Mouse (Mus musculus) erythroid progenitor cell, adult 5-6 weeks (primary cell): ENCODE results near the gene Babam2. TPM values are rescaled to one million over a fixed set of nuclear protein-coding genes. Genes with fewer than 3 reads are reported as not detected.

Source experiments
- ATAC-seq: replicated peaks from 2 replicates; pipeline ENCODE4 v1.8.0; 2016; ENCODE audit warnings: moderate number of reproducible peaks, mild to moderate bottlenecking, moderate TSS enrichment, inconsistent platforms; ENCODE audit not compliant: poor library complexity, low FRiP score, severe bottlenecking
- total RNA-seq, 2 experiments: library from RNA; stranded (forward) in 1 of 2; stranded (reverse) in 1 of 2; fragments of 150-400 nt in 1 of 2; fragments of 186-747, 209-891 nt in 1 of 2; gene quantifications; 2 replicates each; pipeline versions ENCODE4 v1.2.3 to v1.2.4; 2015 to 2017; ENCODE audit warnings: low replicate concordance in 2 of 2

The Babam2 gene
- total RNA-seq, 2 experiments from 2014 or later: 31.0 to 46.9 TPM

DNA sequence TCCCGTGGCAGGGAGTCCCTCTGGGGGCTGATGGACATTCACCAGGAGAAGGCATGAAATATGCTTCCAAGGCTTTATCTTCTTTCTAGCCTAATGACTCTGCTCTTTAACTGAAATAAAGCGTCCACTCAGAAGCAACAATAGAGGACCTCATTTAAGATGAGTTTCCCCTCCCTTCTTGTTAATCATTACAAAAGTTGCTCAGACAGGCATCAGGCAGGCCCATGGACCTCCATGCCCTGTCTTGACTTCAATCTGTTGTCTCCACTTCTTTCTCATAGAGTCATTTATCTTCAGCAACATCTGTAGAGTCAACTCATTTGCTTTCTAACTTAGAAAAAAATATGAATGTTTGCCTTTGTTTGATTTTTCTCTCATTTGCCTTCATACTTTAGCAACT is 166.6 kb downstream of the Babam2 start:
- ATAC-seq: no peak

DNA sequence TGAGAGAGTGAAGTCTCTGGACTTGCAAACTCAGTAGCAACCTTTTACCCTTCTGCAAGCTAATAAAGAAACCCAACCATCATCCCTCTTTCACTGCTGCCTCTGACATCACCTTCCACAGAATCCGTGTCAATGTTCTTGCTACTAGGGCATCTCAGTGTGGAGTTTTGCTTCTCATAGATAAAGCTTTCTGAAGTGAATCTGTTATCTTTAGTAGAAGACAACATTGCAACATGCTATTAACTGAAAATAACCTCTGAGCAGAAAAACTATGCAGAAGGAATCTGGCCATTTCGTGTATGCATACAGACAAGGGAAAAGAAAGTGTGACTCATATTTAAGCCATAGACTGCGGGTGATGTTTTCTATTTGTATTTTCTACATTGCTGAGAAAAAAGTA is 168.6 kb downstream of the Babam2 start:
- ATAC-seq: no peak

DNA sequence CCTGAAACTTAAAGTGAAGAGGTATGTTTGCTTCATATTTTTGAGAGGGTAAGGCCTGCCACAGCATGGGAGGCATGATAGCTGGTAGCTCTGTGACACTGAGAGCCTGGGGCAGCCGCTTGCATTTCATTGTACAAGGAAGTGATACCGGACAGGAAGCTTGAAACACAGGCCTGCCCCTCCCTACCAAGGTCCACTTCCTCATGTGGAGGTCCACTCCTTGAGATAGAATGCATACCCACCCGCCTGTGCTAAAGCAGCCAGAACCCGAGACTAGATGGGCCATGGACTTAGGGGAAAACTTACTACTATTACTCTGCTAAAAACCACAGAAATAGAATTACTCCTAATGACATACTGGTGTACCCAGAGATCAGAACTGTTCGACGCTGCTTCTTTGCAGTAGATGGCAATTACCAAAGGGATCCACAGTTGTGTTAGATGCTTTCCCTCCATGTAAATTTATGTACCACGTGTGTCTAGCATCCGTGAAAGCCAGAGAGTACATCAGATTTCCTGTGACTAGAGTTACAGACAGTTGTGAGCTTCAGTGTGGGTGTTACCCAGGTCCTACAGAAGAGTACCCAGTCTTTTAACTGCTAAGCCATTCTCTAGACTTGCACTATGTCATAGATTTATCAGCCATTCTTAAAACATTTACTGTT is 173.5 kb downstream of the Babam2 start:
- ATAC-seq: no peak

DNA sequence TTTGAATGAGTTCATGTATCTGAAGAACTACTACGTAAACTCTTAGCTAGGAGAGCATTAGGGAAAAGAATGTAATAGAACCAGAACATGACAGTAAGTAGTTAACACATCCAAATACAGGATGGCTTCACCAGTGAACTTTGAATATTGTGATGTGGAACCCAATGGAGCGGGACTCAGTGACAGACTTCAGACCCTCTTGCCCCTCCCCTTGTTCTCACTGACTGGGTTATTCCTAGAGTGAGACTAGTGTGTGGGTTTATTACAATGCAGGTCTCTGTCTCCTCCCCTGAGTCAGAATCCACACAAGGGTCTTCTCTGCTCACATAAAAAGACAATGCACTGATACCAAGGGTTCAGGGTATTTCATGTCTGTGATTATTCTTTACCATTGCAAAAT is 175.8 kb downstream of the Babam2 start:
- no peak for ATAC-seq

DNA sequence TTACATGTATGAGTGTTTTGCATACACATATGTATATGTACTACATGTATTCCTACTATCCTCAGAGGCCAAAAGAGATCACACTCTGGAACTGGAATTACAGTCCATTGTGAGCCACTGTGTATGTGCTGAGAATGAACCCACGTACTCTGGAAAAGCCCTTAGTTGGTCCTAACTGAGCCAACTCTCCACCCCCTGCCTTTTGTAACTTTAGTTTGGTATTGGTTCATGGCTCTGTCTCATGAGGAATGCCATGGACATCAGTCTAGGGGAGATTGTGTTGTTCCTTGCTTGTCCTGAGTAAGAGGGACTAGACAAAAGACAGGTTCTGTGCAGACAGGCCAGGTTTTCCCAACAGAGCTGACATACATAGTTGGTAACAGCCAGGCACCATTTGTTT is 177.1 kb downstream of the Babam2 start:
- ATAC-seq: no peak

DNA sequence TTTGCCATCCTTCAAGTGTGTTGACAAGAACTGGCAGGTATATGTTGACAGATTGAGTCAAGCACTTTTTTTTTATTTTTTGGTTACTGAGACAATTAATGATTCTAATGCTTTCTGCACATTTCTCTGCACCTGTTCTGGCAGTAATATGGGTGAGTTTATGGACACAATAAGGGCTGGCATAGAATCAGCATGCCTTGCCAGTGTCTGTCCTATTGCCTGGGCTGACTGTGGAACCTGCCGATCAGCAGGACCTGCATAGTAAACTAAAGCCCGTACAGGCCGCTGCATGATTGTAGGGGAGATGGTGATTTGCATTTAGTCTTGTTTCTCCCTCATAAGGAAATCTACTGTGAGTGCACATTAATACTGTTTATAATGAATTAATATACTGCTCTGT is 178.0 kb downstream of the Babam2 start:
- no peak for ATAC-seq

DNA sequence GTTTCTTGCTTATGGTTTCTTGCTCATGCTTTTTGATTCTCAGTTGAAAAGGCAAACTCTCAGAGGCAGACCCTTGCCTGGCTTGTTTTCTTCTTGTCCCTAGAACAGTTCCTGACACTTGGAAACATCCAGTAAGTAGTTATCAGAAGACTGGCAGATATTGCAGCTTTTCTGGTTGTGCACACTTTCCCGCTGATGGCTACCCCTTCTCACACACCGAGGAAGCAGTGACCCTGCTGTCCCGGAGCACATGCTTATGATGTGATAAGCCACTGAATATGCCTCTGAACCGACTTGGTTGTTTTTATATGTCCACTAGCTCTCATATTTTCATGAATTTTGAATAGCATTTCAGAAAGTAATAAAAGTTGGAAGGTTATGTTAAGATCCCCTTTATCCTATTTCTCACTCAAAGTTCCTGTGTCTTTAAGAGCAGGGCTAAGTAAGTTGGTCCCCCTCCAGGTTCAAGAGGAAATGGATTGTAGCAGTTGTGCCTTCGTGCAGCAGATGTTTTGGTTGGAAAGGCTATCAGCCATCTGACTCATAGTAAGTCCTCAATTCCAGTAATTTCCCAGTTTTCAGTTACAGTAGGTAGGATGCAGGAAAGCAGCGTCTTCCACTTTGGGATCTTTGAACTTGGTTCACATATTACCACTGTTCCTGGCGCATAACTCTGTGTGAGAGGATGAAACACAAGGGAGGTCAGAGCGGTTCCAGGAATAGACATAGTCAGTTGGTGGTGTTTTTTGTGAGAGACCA is 178.9 kb downstream of the Babam2 start:
- ATAC-seq: no peak

DNA sequence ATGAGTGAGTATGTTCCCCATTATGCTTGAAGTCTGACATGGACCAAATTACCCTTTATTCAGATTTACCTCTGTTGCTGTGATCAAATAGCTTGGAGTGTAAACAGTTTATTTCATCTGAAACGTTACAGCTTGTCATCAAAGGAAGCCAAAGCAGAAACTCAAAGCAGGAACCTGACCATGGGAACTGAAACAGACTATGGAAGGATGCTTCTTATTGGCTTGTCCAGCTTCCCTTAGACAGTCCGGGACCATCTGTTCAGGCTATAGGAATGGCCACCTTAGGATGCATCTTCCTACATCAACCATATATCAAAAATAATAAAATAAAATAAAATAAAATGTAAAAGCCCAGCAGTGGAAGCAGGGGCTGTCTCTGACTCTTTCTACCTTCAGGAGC is 183.0 kb downstream of the Babam2 start:
- ATAC-seq: no peak

DNA sequence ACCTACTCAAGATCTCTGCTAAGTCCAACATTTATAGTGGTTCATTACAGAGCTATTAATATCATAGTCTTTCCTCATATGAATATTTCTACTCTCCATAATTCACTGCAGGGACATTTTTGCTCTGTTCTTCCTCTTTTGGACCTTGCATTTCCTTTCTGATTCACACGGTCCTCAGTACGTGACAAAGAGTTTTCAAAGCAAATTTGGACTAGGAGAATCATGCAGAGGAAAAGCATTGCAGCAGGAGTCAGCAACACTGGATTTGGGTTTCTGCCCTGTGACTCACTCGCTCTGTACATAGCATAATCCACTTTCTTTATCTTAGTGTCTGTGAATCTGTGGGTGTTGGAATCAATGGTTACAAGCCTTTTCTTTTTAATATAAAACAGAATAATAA is 184.8 kb downstream of the Babam2 start:
- ATAC-seq: no peak

DNA sequence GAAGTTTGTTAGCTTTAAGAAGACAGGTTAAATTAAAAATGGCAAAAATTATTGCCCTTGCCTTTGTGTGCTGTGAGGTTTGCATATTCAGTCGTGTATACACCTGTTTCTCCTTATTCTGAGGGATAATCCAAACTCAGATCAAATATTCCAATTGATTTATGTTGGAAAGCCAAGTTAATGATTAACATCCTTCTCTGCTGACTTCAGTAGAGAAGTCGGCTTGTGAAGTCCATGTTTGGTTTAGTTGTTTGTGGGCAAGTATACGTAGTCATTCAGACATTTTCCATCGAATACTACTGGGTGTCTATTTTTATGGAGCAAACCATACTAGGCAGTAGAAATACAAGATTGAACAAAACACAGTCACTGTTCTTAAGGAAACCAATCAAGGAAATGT is 187.5 kb downstream of the Babam2 start:
- no peak for ATAC-seq

DNA sequence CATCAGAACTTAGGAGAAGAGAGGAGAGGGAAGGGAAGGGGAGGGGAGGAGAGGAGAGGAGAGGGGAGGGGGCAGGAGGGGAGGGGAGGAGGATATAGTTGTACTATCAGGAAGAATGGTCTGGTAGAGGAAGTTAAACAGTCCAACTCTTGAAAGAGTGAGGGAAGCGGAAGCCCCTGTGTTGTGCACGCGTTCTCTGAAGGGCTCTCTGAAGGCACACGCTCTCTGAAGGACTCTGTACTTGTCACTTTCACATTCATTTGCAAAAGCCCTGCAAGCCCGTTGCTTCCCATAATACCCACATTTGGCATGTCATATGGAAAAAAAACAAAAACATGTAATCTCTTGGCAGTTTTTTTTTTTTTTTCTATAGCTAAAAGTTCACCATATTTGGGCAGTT is 190.1 kb downstream of the Babam2 start:
- ATAC-seq: no peak

DNA sequence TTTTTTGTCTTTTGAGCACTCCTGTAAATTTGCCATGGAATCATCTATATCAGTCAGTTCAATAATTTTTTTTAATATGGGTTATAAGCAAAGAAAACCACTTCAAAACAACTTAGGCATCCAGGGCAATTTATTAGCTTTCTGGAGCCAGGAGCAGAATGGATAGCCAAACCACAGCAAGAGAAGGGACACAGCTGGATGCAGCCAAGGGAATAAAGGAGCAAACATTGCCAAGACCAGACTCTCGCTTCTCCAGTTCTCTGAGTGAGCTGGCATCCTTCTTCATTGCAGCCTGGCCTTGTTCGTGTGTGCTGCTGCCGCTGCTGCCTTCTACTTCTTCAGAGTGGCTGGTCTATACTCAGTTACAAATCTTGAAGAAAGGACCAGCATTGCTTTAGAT is 190.9 kb downstream of the Babam2 start:
- ATAC-seq: no peak

DNA sequence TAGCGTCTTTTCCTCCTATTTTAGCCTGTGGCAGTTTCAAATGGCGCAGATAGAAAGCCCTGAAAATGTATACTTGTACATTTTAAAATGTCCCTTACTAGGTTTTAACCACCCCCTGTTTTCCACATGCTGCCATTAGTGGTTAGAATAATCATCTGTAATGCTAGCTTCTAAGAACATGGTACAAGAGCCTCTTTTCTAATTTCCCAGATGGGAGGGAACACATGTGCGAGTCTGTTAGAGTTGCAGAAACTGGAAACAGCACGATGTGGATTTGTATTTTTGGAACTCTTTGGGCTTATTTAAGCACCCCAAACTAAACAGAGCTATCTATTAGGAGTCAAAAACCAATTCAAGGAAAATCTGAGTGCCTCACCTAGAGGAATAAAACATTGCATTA is 195.1 kb downstream of the Babam2 start:
- ATAC-seq: no peak

DNA sequence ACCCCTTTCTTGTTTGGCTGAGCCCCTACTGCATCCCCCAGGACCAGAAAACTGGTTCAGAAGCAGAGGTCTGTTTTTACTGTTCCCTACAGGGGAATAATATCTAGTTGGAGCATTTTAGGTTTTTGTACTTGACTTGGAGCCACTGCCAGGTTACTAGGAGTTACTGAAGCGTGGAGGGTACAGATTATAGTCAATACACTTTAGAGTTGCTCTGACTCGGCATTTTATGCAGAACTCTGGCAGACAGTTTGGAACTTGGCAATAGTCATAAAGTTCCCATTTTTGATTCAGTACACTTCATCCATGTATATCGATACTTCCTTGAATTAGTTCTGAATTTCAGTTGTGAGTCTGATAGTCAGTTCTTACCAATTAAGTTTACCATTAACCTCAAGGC is 202.4 kb downstream of the Babam2 start:
- no peak for ATAC-seq

DNA sequence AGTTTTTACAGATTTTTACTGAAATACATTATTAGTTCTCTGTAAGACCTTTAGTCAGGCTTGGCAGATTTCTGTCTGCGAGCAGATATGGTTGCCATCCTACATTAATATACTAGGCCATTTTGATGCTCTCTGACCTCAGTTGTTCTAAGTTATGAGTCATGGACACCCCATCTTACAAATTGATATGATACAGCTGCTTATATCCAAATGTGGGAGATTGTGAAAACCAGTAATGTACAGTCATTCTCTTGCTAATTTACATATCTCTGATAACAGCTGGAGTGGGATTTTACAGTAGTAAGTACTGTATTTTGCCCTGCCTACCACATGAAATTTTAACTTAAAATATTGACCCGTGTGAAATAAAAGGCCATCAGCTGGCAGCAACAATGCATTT is 204.7 kb downstream of the Babam2 start:
- ATAC-seq: no peak

DNA sequence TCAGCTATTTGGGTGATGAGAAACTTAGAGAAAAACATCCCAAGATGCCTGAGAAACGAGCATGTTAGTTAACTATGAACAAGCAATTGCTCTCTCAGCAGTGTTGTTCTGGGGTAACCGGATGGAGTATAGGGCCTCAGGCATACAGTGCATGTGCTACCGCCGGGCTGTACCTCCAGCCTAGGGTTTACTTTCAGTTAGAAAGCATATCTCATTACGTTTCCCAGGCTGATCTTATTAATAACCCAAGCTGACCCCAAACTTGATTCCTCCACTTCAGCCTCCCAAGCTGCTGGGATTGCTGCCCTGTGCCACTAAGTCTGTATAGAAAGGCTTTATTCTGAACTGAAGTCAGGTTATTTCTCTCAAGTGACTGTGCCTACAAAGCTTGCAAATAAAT is 205.4 kb downstream of the Babam2 start:
- ATAC-seq: no peak

DNA sequence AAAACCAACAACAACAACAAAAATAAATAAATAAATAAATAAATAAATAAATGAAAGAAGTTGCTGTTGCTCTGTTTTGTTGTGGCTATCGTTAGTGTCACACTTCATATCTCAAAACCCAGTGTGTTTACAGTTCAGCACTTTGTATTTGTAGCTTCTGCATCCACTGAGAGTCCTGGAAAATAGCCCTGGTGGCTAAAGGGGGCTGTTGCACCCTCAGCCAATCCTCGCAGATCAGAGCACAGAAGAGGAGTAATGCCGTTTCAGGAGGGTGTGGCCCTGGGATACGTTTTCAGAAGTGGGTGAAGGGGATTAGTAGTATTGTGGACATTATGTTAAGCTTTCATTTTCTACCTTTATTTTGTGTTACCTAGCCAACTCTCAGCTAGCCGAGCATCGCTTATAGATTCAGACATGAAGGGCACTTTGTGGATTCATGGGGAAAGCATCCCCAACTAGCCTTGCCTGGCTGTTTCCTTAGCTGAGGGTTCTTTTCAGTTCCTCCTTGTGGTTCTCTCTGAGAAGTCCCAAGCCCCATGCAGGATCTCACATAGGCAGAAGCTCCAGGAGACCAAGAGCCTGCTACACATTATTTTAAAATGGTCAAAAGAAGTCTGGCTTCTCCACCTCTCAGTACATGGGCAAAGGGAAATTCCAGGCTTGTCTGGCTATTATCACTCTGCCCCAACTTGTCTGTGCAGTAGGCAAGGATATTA is 207.6 kb downstream of the Babam2 start:
- no peak for ATAC-seq

DNA sequence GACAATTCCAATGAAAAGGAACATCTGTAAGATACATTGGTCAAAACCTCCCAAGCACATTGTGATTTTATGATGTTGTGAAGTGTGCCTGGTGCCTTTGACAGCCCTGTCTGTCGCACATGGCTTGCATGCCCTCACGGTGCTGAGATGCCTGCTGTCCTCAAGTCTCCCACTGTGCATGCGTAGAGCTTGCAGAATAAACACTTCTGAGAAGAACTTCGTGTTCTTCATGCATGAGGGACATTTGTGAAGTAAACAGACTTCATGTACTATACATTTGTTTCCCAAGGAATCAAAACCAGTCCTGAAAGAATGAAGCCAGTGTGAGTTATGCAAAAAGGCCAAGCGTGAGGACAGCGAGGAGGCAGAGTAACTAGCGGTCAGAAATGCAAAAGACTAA is 208.3 kb downstream of the Babam2 start:
- no peak for ATAC-seq

DNA sequence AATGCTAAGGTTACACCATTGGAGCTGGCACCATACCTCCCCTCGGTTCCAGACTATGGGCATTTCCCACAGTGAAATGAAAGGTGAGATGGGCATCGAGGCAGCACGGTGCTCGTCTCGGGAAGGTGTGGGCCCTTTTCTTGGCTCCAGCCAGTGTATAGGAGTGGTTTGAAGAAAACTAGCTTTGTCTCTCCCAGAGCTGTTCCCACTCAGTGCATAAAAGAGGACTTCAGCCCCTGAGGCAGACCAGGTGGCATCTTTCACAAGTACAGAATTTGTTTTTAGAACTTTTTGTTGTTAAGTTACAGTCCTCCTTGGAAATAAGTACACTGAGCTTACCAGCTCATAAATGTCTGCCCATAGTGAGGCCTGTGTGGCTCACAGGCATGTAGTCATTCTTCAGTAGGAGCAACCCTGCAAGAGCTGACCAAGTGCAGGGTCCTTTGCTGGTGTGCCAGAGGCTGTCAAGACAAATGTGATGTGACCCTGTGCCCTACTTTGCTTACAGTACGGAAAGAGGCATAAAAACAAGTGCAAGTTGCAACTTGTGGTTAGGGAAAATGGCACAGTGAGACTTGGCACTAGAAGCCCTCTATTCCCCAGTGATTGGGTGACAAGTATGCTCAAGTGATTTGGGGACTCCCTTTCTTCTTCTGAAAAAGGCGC is 208.9 kb downstream of the Babam2 start:
- ATAC-seq: no peak

DNA sequence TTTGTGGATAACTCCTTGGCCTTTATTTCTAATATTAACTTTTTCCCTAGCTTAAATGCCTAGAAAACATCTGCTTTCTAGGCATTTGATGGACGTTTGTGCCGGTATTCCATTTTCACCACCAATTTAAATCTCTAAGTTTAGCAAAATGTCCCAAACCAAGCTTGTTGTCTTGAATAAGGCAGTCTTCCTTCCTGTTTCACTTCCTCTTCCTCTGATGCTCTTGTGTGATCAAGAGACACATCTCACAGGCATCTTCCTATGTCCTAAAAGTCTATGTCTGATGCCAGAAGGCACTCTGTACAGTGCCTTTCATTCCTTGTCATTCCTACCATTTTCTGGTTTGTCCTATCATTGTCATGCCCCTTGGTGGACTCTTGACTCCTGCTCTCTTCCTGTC is 210.5 kb downstream of the Babam2 start:
- no peak for ATAC-seq

DNA sequence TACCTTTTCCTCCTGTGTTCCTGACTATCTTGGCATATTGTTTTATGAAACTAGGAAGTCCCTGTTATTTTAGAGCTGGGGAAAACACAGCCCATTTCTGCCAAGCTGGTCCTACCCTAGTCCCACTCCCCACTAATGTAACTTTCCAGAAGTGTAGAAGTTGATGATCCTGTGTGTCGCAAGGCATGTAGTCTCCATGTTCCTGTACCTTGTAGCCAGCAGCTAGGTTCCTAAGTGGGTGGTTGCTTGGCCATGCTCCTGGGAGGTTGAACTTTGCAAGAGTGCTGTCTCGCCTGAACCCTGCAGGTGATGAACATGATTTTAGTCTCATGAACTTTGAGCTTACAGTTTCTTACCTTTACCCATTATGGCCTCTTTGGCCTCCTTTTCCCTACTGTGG is 211.3 kb downstream of the Babam2 start:
- ATAC-seq: no peak
